Mouse (Mus musculus): ENCODE data around the gene 4930432M17Rik. TPM values are rescaled to one million over a fixed set of nuclear protein-coding genes. Genes with fewer than 3 reads are reported as not detected.

Gene 4930432M17Rik
- polyA plus RNA-seq, 1 experiment from 2014 or later = not detected

- WGBS = 84% methylated on average over 7 of the region's 7 CpGs
- no peak for ATAC-seq (ENCODE audit: insufficient number of reproducible peaks, low FRiP score, low TSS enrichment, low read depth)
These were observed 40.5 kb downstream of the 4930432M17Rik start for GRCm38 (mm10) chr3:121710894-121711531.

DNA sequence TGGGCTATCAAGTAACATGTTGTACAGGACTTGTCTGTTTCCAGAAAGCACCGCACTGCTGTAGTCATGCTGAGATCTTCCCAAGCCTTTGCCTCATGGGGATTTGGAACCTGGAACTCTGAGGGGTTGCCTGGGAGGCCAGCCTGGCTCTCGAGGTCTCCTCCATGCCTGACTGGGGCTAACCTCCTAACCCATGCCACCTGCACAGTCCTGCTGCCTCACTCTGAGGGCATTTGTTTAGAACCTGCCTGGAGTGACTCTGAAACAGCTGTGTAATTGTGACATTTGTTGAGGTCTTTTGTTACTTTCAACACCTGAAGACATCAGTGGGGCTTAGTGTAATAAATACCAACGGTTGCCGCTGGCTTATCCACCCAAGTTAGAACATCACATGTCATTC lies 41.7 kb downstream of the 4930432M17Rik start:
- H3K9ac ChIP-seq = no peak overlapping the region
- H3K4me3 ChIP-seq (replicated peaks) = no peak overlapping the region
- ATAC-seq (ENCODE audit: insufficient number of reproducible peaks, low FRiP score, low TSS enrichment, low read depth) = no peak
- WGBS = 54% methylated on average over 4 of the region's 4 CpGs
- H3K27ac ChIP-seq (replicated peaks) = peak overlapping the region; percentile 65; the same call in 1 of the 2 replicates
- H3K4me1 ChIP-seq = peaks cover 5% of the 10 kb centered on the region; the same call in 1 of the 2 replicates
- no peaks in the 10 kb centered on the region for H3K27me3 ChIP-seq
- no peaks in the 10 kb centered on the region for H3K36me3 ChIP-seq
- H3K9me3 ChIP-seq (replicated peaks) = no peaks in the 10 kb centered on the region
- H3K4me2 ChIP-seq (replicated peaks) = no peak overlapping the region

More at GRCm38 (mm10) chr3:121710894-121711531, 40.5 kb downstream of the 4930432M17Rik start:
- H3K4me2 ChIP-seq (replicated peaks) = no peak overlapping the region
- H3K4me3 ChIP-seq (replicated peaks) = no peak overlapping the region
- H3K27me3 ChIP-seq = no peaks in the 10 kb centered on the region
- no peaks in the 10 kb centered on the region for H3K9me3 ChIP-seq (replicated peaks)
- no peak overlapping the region; the same call in 1 of the 2 replicates for H3K27ac ChIP-seq (replicated peaks)
- no peak overlapping the region for H3K9ac ChIP-seq
- peaks cover 5% of the 10 kb centered on the region; the same call in 1 of the 2 replicates for H3K4me1 ChIP-seq
- H3K36me3 ChIP-seq = no peaks in the 10 kb centered on the region

GRCm38 (mm10) chr3:121713151-121713701 lies 42.7 kb downstream of the 4930432M17Rik start:
- Histone ChIP-seq H3K36me3 (no peaks in the 10 kb centered on the region), H3K4me1 (peaks cover 5% of the 10 kb centered on the region; the same call in 1 of the 2 replicates), H3K27ac (replicated peaks) (peak overlapping the region; percentile 40; the same call in 1 of the 2 replicates), H3K4me3 (replicated peaks) (no peak overlapping the region), H3K27me3 (no peaks in the 10 kb centered on the region), H3K9ac (no peak overlapping the region), H3K4me2 (replicated peaks) (no peak overlapping the region), H3K9me3 (replicated peaks) (no peaks in the 10 kb centered on the region)
- 63% methylated on average over 17 of the region's 17 CpGs for WGBS
- no peak for ATAC-seq (ENCODE audit: insufficient number of reproducible peaks, low FRiP score, low TSS enrichment, low read depth)

GRCm38 (mm10) chr3:121713816-121714215 lies 43.3 kb downstream of the 4930432M17Rik start:
- 65% methylated on average over 8 of the region's 8 CpGs for WGBS
- H3K27me3 ChIP-seq = no peaks in the 10 kb centered on the region
- H3K4me3 ChIP-seq (replicated peaks) = no peak overlapping the region
- H3K4me1 ChIP-seq = peaks cover 9% of the 10 kb centered on the region
- no peak overlapping the region for H3K4me2 ChIP-seq (replicated peaks)
- H3K9me3 ChIP-seq (replicated peaks) = no peaks in the 10 kb centered on the region
- no peaks in the 10 kb centered on the region for H3K36me3 ChIP-seq
- no peak overlapping the region for H3K9ac ChIP-seq
- H3K27ac ChIP-seq (replicated peaks) = peak overlapping the region; percentile 40; the same call in 1 of the 2 replicates
- no peak for ATAC-seq (ENCODE audit: insufficient number of reproducible peaks, low FRiP score, low TSS enrichment, low read depth)

- ATAC-seq (ENCODE audit: insufficient number of reproducible peaks, low FRiP score, low TSS enrichment, low read depth) = no peak
- no peaks in the 10 kb centered on the region for H3K36me3 ChIP-seq
- no peak overlapping the region for H3K27ac ChIP-seq (replicated peaks)
- no peaks in the 10 kb centered on the region for H3K9me3 ChIP-seq (replicated peaks)
- H3K9ac ChIP-seq = no peak overlapping the region
- WGBS = 84% methylated on average over 2 of the region's 2 CpGs
- no peaks in the 10 kb centered on the region for H3K27me3 ChIP-seq
- no peak overlapping the region for H3K4me2 ChIP-seq (replicated peaks)
- H3K4me3 ChIP-seq (replicated peaks) = no peak overlapping the region
- H3K4me1 ChIP-seq = peaks cover 12% of the 10 kb centered on the region
These were observed 43.9 kb downstream of the 4930432M17Rik start for GRCm38 (mm10) chr3:121714461-121714860.

DNA sequence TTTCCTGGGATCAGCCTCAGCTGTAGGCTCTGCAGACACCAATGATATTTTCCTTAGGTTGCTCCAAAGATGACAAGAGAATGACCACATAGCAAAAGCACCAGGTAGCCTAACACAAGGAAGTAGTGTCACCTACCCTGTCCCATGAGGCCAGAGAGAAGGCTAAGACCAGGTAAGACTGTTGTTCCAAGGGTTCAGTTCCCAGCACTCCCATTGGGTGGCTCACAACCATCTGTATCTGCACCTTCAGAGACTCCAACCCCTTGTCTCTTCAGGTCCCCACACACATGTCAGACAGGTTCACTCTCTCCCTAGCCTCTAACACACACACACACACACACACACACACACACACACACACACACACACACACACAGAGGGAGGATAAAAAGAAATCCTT lies 44.8 kb downstream of the 4930432M17Rik start:
- Histone ChIP-seq H3K9me3 (replicated peaks) (no peaks in the 10 kb centered on the region), H3K4me1 (peaks cover 12% of the 10 kb centered on the region), H3K9ac (no peak overlapping the region), H3K27me3 (no peaks in the 10 kb centered on the region), H3K4me2 (replicated peaks) (no peak overlapping the region), H3K36me3 (no peaks in the 10 kb centered on the region), H3K27ac (replicated peaks) (no peak overlapping the region), H3K4me3 (replicated peaks) (no peak overlapping the region)
- ATAC-seq (ENCODE audit: insufficient number of reproducible peaks, low FRiP score, low TSS enrichment, low read depth) = no peak

GRCm38 (mm10) chr3:121715741-121716459 lies 45.3 kb downstream of the 4930432M17Rik start:
- Histone ChIP-seq H3K27ac (replicated peaks) (no peak overlapping the region), H3K4me1 (peaks cover 12% of the 10 kb centered on the region), H3K36me3 (no peaks in the 10 kb centered on the region), H3K9ac (no peak overlapping the region), H3K9me3 (replicated peaks) (no peaks in the 10 kb centered on the region), H3K4me3 (replicated peaks) (no peak overlapping the region), H3K4me2 (replicated peaks) (no peak overlapping the region), H3K27me3 (no peaks in the 10 kb centered on the region)
- ATAC-seq (ENCODE audit: insufficient number of reproducible peaks, low FRiP score, low TSS enrichment, low read depth) = no peak
- 62% methylated on average over 6 of the region's 6 CpGs for WGBS

- no peaks in the 10 kb centered on the region for H3K36me3 ChIP-seq
- H3K4me2 ChIP-seq (replicated peaks) = no peak overlapping the region
- peaks cover 12% of the 10 kb centered on the region for H3K4me1 ChIP-seq
- WGBS = 68% methylated on average over 5 of the region's 5 CpGs
- H3K4me3 ChIP-seq (replicated peaks) = no peak overlapping the region
- no peaks in the 10 kb centered on the region for H3K27me3 ChIP-seq
- ATAC-seq (ENCODE audit: insufficient number of reproducible peaks, low FRiP score, low TSS enrichment, low read depth) = no peak
- no peak overlapping the region for H3K9ac ChIP-seq
- no peaks in the 10 kb centered on the region for H3K9me3 ChIP-seq (replicated peaks)
- H3K27ac ChIP-seq (replicated peaks) = no peak overlapping the region
These were observed 45.9 kb downstream of the 4930432M17Rik start for GRCm38 (mm10) chr3:121716480-121716879.

- Histone ChIP-seq H3K9me3 (replicated peaks) (no peaks in the 10 kb centered on the region), H3K9ac (no peak overlapping the region), H3K36me3 (no peaks in the 10 kb centered on the region), H3K4me1 (peaks cover 17% of the 10 kb centered on the region), H3K4me3 (replicated peaks) (no peak overlapping the region), H3K27ac (replicated peaks) (no peak overlapping the region), H3K27me3 (no peaks in the 10 kb centered on the region), H3K4me2 (replicated peaks) (no peak overlapping the region)
- 53% methylated on average over 8 of the region's 8 CpGs for WGBS
- no peak for ATAC-seq (ENCODE audit: insufficient number of reproducible peaks, low FRiP score, low TSS enrichment, low read depth)
These were observed 48.1 kb downstream of the 4930432M17Rik start for GRCm38 (mm10) chr3:121718679-121719078.

DNA sequence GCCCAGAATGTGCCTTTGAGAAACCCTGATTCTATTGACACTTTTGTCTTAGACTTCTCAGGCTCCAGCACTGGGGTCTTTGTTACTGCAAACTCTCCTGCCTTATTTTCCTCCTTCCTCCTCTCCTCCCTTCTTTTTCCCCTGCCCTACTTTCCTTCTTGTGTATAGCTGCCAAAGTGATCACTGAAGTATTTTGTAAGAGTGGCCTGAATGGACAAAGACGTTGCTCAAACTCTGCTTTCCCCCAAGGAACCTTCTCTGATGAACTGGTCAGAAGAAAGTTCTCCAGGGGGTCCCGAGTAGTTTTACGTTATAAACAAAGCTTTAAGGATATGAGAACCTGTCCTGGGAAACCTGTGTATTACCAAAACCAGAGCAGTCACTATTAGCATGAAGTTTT lies 49.1 kb downstream of the 4930432M17Rik start:
- no peak overlapping the region for H3K4me3 ChIP-seq (replicated peaks)

More for the DNA sequence above, 49.1 kb downstream of the 4930432M17Rik start:
- 79% methylated on average over 3 of the region's 3 CpGs for WGBS
- H3K36me3 ChIP-seq = no peaks in the 10 kb centered on the region
- no peaks in the 10 kb centered on the region for H3K9me3 ChIP-seq (replicated peaks)
- no peak overlapping the region for H3K27ac ChIP-seq (replicated peaks)
- H3K27me3 ChIP-seq = no peaks in the 10 kb centered on the region
- H3K9ac ChIP-seq = no peak overlapping the region
- H3K4me2 ChIP-seq (replicated peaks) = no peak overlapping the region
- no peak for ATAC-seq (ENCODE audit: insufficient number of reproducible peaks, low FRiP score, low TSS enrichment, low read depth)
- peaks cover 28% of the 10 kb centered on the region for H3K4me1 ChIP-seq
